Mouse (Mus musculus) hindbrain, embryonic 13.5 days (tissue): ENCODE measurements at regions not wholly inside any gene's neighbourhood (a gene's known extent, or its start where the extent isn't known, plus 50 kb on each side); places are given as distances from the start of the nearest gene placed in this dataset.

Experiments
- ATAC-seq: fragments of 200-750 bp; cut with Nextera tagmentation; 2 replicates; pipeline ENCODE4 v1.8.0; 2017; ENCODE audit warnings: moderate TSS enrichment; ENCODE audit not compliant: low FRiP score
- H3K27ac ChIP-seq: fragments of 300-500 bp; sonication (generic); 2 replicates; pipeline ENCODE4 v1.5.1; 2015; ENCODE audit warnings: inconsistent platforms, mild to moderate bottlenecking, moderate library complexity
- H3K27me3 ChIP-seq: fragments of 300-500 bp; sonication (generic); 2 replicates; pipeline ENCODE4 v1.6.1; 2015; ENCODE audit warnings: mild to moderate bottlenecking, inconsistent platforms
- H3K36me3 ChIP-seq: fragments of 300-500 bp; sonication (generic); 2 replicates; pipeline ENCODE4 v1.6.1; 2015; ENCODE audit warnings: mild to moderate bottlenecking, inconsistent platforms
- H3K4me1 ChIP-seq: fragments of 300-500 bp; sonication (generic); replicated peaks from 2 replicates; pipeline ENCODE4 v1.6.1; 2015; ENCODE audit warnings: inconsistent platforms
- H3K4me2 ChIP-seq: fragments of 300-500 bp; sonication (generic); 2 replicates; pipeline ENCODE4 v1.6.1; 2015; ENCODE audit warnings: inconsistent platforms, mild to moderate bottlenecking, moderate library complexity
- H3K4me3 ChIP-seq: fragments of 300-500 bp; sonication (generic); 2 replicates; pipeline ENCODE4 v1.5.1; 2015; ENCODE audit warnings: mild to moderate bottlenecking, inconsistent platforms
- H3K9ac ChIP-seq: fragments of 300-500 bp; sonication (generic); 2 replicates; pipeline ENCODE4 v1.6.1; 2015; ENCODE audit warnings: mild to moderate bottlenecking, inconsistent platforms
- H3K9me3 ChIP-seq: fragments of 300-500 bp; sonication (generic); 2 replicates; pipeline ENCODE4 v1.6.1; 2016; ENCODE audit warnings: inconsistent platforms
- WGBS: fragments of 180-500 bp; shearing (Covaris S2); methylation state at CpG from one replicate; pipeline ENCODE4 v1.1.7; 2015; 5-methylcytosine and 5-hydroxymethylcytosine counted together

DNA sequence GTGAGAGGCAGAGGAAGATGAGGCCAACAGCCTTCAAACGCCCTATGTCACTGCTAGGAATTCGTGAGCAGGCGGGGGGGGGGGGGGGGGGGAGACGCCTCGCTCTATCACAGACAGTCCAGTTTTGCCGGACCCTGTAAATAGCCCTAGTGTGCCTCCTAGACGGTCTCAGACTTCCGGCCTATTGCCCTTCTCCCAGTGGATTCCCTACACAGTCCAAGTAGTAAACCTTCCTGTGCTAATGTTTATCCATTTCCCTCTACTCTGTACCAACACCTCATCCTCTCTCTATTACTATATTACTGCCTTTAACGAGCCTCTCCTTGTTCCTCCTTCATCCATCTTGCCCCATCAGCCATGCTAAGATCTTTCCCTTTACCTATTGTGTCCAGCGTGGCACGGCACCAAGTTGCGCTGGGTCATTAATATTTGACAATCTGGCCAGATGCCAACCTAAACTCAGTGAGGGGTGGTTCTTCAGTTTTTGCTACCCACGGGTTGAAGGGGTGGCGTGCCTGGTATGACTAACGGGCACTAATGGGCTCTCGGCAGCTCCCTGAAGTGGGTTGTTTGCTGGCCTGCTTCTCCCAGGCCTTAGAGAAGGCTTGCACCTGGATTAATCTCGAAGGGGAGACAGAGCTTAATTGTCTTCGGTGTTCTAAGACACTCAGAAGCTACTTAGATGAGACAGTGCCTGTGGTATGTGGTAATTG lies 220.0 kb upstream of the Tmem45b start:
- no peak overlapping the region for H3K9ac ChIP-seq
- H3K4me1 ChIP-seq, result peaks cover 28% of the 10 kb centered on the region
- H3K27ac ChIP-seq, result no peak overlapping the region
- 44% methylated on average over 15 of the region's 18 CpGs for WGBS
- peak; percentile 36 for ATAC-seq
- peak overlapping the region; percentile 23; the same call in 1 of the 2 replicates for H3K4me2 ChIP-seq
- H3K9me3 ChIP-seq, result no peaks in the 10 kb centered on the region
- H3K27me3 ChIP-seq, result peaks cover 29% of the 10 kb centered on the region
- no peak overlapping the region for H3K4me3 ChIP-seq
- H3K36me3 ChIP-seq, result no peaks in the 10 kb centered on the region

- Histone ChIP-seq H3K4me3 (no peak overlapping the region), H3K4me2 (peak overlapping the region; percentile 30), H3K27me3 (peaks cover 35% of the 10 kb centered on the region), H3K27ac (no peak overlapping the region), H3K9ac (no peak overlapping the region), H3K9me3 (no peaks in the 10 kb centered on the region), H3K4me1 (peaks cover 26% of the 10 kb centered on the region), H3K36me3 (no peaks in the 10 kb centered on the region)
- ATAC-seq, result 0 out of 2 replicates have a peak, but pooled peaks have one; percentile 22
- 4% methylated on average over 19 of the region's 19 CpGs for WGBS
Measured at GRCm38 (mm10) chr9:31683302-31684081, 219.2 kb upstream of the Tmem45b start.

DNA sequence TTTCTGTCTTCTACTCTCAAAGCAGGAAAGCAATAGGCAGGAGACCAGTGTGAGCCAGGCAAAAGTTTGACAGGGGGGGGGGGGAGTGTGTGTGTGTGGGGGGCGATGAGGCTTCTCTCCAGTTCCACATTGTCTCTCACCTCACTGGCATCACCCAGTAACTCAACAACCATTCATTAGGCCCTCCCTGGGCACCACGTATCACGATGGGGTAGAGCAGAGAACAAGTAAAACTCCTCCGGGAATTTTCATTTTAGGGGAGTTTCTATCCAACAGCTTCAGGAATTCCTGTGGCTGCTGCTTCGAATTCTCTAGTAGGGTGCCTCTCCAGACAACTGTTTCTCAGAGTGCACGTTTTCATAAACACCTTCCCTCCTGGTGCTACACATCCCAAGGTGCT lies 218.6 kb upstream of the Tmem45b start:
- no peak overlapping the region for H3K9ac ChIP-seq
- peak overlapping the region; percentile 30 for H3K4me2 ChIP-seq
- peaks cover 20% of the 10 kb centered on the region for H3K4me1 ChIP-seq
- WGBS, result 34% methylated on average over 5 of the region's 6 CpGs
- no peaks in the 10 kb centered on the region for H3K9me3 ChIP-seq
- no peaks in the 10 kb centered on the region for H3K36me3 ChIP-seq
- no peak for ATAC-seq
- H3K27me3 ChIP-seq, result peaks cover 35% of the 10 kb centered on the region
- no peak overlapping the region for H3K4me3 ChIP-seq
- H3K27ac ChIP-seq, result no peak overlapping the region

- no peak overlapping the region for H3K4me3 ChIP-seq
- H3K27ac ChIP-seq, result no peak overlapping the region
- no peaks in the 10 kb centered on the region for H3K4me1 ChIP-seq
- H3K9ac ChIP-seq, result no peak overlapping the region
- ATAC-seq, result no peak
- no peak overlapping the region for H3K4me2 ChIP-seq
- H3K9me3 ChIP-seq, result no peaks in the 10 kb centered on the region
- no peaks in the 10 kb centered on the region for H3K36me3 ChIP-seq
- peaks cover 8% of the 10 kb centered on the region; the same call in 1 of the 2 replicates for H3K27me3 ChIP-seq
Measured at GRCm38 (mm10) chr9:31677150-31677549, 212.9 kb upstream of the Tmem45b start.

- WGBS, result 83% methylated on average over 2 of the region's 2 CpGs
- H3K27me3 ChIP-seq, result no peaks in the 10 kb centered on the region
- H3K4me2 ChIP-seq, result no peak overlapping the region
- H3K9me3 ChIP-seq, result no peaks in the 10 kb centered on the region
- no peaks in the 10 kb centered on the region for H3K36me3 ChIP-seq
- no peaks in the 10 kb centered on the region for H3K4me1 ChIP-seq
- ATAC-seq, result no peak
- H3K27ac ChIP-seq, result no peak overlapping the region
- no peak overlapping the region for H3K4me3 ChIP-seq
- H3K9ac ChIP-seq, result no peak overlapping the region
Measured at GRCm38 (mm10) chr9:31659026-31659425, 194.8 kb upstream of the Tmem45b start.

GRCm38 (mm10) chr9:31657612-31658011 lies 193.3 kb upstream of the Tmem45b start:
- Histone ChIP-seq H3K9me3 (no peaks in the 10 kb centered on the region), H3K27ac (no peak overlapping the region), H3K27me3 (no peaks in the 10 kb centered on the region), H3K4me1 (no peaks in the 10 kb centered on the region), H3K36me3 (no peaks in the 10 kb centered on the region), H3K9ac (no peak overlapping the region), H3K4me2 (no peak overlapping the region), H3K4me3 (no peak overlapping the region)
- 88% methylated on average over 4 of the region's 4 CpGs for WGBS
- no peak for ATAC-seq

GRCm38 (mm10) chr9:31656676-31657075 lies 192.4 kb upstream of the Tmem45b start:
- Histone ChIP-seq H3K4me3 (no peak overlapping the region), H3K4me2 (no peak overlapping the region), H3K4me1 (no peaks in the 10 kb centered on the region), H3K27me3 (no peaks in the 10 kb centered on the region), H3K27ac (no peak overlapping the region), H3K9me3 (no peaks in the 10 kb centered on the region), H3K9ac (no peak overlapping the region), H3K36me3 (no peaks in the 10 kb centered on the region)
- ATAC-seq, result no peak
- 81% methylated on average over 11 of the region's 11 CpGs for WGBS

GRCm38 (mm10) chr9:31654747-31655146 lies 190.5 kb upstream of the Tmem45b start:
- Histone ChIP-seq H3K4me3 (no peak overlapping the region), H3K9me3 (no peaks in the 10 kb centered on the region), H3K27me3 (no peaks in the 10 kb centered on the region), H3K4me2 (no peak overlapping the region), H3K4me1 (no peaks in the 10 kb centered on the region), H3K9ac (no peak overlapping the region), H3K27ac (no peak overlapping the region), H3K36me3 (no peaks in the 10 kb centered on the region)
- ATAC-seq, result no peak
- WGBS, result 87% methylated on average over 6 of the region's 6 CpGs

DNA sequence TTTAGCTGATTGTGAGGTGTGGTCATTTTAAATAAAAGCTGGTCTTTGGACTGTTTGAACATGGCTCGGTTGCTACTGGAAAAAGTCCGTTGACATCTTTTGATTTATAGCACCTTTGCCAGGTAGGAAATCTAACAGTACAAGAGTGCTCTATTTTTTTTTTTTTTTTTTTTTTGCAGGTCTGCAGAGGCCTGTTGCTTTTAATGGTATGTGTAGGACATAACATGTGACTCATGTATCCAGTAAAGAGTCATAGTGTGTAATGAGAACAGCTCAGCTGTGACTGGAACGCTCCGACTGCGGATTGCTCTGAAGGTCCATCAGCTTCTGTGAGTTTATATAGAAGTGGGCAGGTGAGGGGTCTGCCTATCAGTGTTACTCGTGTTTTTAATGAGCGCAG lies 190.0 kb upstream of the Tmem45b start:
- WGBS, result 93% methylated on average over 7 of the region's 7 CpGs
- H3K36me3 ChIP-seq, result no peaks in the 10 kb centered on the region
- no peak overlapping the region for H3K27ac ChIP-seq
- H3K4me1 ChIP-seq, result no peaks in the 10 kb centered on the region
- no peak overlapping the region for H3K4me2 ChIP-seq
- H3K27me3 ChIP-seq, result no peaks in the 10 kb centered on the region
- ATAC-seq, result no peak
- H3K9ac ChIP-seq, result no peak overlapping the region
- H3K4me3 ChIP-seq, result no peak overlapping the region
- no peaks in the 10 kb centered on the region for H3K9me3 ChIP-seq

GRCm38 (mm10) chr9:31653788-31654187 lies 189.5 kb upstream of the Tmem45b start:
- Histone ChIP-seq H3K36me3 (no peaks in the 10 kb centered on the region), H3K27ac (no peak overlapping the region), H3K4me3 (no peak overlapping the region), H3K27me3 (no peaks in the 10 kb centered on the region), H3K9ac (no peak overlapping the region), H3K9me3 (no peaks in the 10 kb centered on the region), H3K4me2 (no peak overlapping the region), H3K4me1 (no peaks in the 10 kb centered on the region)
- 87% methylated on average over 3 of the region's 3 CpGs for WGBS
- no peak for ATAC-seq

DNA sequence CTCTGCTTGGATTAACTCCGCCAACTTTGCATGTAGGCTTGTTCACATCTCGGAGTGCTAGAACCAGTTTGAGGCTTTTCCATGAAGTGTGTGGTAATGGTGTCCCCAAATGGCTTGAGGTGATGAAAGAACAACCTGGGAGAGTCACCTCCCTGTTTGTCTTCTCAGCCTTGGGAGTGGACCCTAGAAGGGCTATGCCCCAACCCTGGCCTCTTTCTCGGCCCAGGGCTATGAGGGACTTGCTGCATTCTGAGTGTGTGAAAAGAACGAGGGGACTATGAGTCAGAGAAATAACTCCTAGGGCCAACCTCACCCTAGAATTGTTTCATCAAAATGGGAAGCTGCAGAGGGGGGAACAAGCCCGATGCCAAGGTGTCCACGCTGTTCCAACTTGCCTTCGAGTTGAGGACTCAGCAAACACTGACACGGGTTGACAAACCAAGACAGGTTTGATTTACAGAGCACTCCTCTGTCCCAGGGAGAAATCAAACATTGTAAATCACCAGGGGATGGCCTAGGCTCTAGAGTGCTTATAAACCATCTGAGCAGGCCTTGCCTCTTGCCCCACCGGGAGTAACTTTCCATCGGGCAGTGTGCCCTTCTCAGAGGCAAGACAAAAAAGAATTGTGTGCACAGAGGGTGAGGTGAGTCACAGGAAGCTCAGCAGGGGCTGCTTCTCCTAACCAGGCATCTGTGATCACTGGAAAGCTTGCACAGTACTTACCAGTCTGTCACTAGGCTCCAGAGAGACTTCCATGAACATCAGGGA lies 186.3 kb upstream of the Tmem45b start:
- no peak overlapping the region for H3K27ac ChIP-seq
- H3K27me3 ChIP-seq, result no peaks in the 10 kb centered on the region
- no peaks in the 10 kb centered on the region for H3K4me1 ChIP-seq
- no peak for ATAC-seq
- H3K36me3 ChIP-seq, result no peaks in the 10 kb centered on the region
- H3K9ac ChIP-seq, result no peak overlapping the region
- H3K4me2 ChIP-seq, result no peak overlapping the region
- 89% methylated on average over 10 of the region's 10 CpGs for WGBS
- no peak overlapping the region for H3K4me3 ChIP-seq
- H3K9me3 ChIP-seq, result no peaks in the 10 kb centered on the region

GRCm38 (mm10) chr9:31649073-31649472 lies 184.8 kb upstream of the Tmem45b start:
- Histone ChIP-seq H3K4me3 (no peak overlapping the region), H3K9ac (no peak overlapping the region), H3K36me3 (no peaks in the 10 kb centered on the region), H3K4me1 (no peaks in the 10 kb centered on the region), H3K27ac (no peak overlapping the region), H3K4me2 (no peak overlapping the region), H3K27me3 (no peaks in the 10 kb centered on the region), H3K9me3 (no peaks in the 10 kb centered on the region)
- 89% methylated on average over 5 of the region's 5 CpGs for WGBS
- ATAC-seq, result no peak
